Mouse (Mus musculus): Measurements from ENCODE around the gene Dapk2.
A peak's percentile ranks its signal among the peaks of the same experiment; 100 is the strongest.
"Not testable (repeated sequence)": the region's sequence is repeated elsewhere in the genome, so short reads cannot be mapped to it uniquely, and the experiment has no call there.

The Dapk2 gene

DNA sequence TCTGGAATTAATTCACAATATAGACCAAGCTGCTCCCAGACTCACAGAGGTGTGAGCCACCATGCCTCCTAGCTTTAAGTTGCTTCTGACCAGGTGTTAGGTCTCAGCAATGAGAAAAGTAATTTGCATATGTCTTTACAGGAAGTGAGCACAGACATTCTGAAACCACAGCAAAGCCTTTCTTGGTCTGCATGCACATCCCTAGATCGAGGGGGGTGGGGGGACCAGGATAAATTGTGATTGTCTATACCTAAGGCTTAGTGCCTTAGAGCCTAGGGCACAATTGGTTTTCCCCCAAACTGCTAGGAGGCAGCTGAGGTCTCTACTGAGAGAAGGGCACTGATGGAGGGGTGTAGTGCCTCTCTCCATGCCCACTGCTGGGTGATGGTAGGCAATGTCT lies 122.5 kb downstream of the Dapk2 start:
- DNase-seq: no peak

DNA sequence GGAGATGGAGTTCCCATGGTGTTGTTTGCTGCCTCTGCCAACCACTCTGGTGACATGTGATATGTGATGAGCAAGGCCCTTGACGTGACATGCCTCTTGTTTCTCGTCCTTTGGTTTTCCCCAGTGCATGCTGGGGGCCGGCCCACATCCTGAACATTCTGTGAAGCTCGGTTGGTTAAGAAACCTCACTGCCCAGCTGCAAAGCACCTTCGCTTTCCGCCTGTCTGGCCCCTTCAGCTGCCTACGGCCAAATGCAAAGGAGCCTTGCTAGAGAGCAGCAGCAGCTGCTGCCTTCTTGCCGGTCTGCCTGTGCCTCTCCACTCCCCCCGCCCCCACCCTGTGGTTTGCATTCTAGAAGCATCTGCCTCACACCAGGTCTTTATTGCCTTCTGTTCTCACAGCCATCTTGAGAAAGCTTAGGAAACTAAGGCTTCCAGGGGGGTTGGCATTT lies 123.5 kb downstream of the Dapk2 start:
- DNase-seq: no peak

DNA sequence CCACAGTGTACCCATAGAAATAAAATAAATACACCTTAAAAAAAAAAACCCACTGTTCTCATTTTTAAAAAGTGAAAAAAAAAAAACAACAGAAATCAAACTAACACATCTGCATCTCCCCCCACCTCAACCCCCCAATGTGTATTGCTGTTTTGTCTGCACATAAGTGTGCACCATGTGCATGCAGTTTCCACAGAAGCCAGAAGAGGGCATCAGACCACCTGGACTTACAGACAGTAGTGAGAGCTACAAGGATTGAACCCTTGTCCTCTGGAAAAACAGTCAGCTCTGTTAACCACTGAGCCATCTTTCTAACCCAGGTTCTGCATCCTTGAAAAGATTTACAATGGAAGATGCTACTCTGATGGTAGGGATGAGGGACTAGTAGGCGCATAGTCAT lies 124.6 kb downstream of the Dapk2 start:
- no peak for DNase-seq

DNA sequence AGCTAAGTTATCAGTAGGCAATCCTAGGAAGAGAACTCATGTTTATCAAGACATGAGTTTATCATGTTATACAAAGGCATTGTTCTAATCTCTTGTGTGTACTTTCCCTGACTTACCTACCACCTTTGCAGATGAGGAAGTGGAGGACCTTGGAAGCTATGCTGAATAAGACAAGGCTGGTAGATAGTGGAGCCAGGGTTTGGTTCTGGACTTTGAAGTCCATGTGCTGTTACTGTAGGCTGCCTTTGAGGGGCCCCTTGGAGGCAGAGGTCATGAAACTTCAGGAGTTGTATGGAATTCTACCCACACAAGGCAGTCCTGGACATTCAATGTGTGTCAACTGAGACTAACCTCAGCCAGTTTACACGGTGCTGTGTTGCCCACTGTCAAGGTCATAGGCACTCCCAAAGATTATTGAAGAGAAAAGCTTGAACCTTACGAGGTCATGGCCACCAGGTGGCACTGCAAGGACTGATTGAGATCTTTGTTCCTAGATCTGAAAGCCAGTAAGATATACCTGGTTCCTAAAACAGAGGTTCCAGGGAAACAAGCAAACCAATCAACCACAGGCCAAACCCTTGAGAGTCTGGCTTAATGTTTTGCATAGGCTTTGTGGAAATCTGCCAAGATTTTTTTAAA lies 125.7 kb downstream of the Dapk2 start:
- DNase-seq: peak; percentile 77

DNA sequence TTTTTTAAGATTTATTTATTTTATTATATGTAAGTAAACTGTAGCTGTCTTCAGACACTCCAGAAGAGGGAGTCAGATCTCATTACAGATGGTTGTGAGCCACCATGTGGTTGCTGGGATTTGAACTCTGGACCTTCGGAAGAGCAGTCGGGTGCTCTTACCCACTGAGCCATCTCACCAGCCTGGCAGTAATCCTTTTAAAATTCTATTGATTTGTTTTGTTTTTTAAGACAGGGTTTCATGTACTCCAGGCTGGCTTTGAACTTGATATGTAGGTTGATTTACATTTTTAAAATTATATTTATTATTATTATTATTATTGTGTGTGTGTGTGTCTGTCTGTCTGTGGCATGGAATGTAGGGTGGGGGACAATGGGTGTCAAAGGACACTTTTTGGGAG lies 127.2 kb downstream of the Dapk2 start:
- not testable (repeated sequence) for DNase-seq

DNA sequence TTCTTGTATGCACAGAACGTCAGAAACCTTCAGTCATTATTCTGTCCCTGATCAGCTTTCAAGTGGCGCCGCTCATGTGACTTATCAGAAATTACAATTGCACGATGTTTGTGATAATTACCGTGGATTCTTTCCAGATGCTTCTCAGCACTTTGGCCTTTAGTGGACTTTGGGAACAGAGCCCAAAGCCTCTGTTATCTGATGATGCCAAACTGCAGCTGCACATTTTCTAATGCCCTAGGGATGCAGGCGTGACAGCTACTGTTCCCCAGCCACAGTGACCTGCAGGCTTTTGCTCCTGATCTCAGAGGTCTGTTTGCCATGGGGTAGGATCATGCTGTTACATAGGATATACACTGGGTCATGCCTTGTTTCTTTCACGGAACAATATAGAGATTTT lies 127.9 kb downstream of the Dapk2 start:
- DNase-seq: no peak

DNA sequence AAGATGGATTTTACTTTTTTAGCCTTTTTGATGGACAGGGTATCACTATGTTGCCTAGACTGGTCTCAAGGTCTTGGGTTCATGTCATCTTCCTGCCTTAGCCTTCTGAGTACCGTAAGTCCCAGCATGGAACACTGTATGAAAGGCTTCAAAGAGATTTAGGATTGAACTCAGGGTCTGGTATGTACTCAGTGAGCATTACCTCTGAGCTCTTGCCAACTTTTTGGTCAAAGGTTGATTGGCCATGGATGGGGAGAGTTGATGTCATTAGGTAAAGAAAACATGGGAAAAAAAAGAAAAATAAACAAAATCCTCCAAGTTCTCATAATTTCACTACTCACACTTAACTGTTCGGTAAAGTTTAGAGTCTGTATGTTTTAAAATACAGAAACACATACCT lies 132.7 kb downstream of the Dapk2 start:
- no peak for DNase-seq

DNA sequence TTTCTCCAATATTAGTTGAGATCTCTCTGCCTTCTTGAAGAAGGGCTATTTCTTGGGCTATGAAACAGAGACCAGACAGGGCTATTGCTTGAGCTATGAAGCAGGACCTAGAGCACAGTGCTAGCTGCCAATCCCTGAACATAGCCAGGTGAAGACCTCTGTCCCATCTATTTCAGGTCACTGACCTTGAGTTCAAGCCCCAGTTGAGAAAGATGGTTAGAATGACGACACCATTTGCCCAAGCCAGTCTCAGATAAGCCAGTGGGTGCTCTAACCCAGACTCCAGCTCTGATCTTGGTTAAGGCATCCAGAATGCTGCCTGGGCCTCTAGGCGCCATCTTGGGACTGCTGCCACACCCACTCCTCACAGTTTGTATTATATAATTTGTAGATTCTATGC lies 135.3 kb downstream of the Dapk2 start:
- DNase-seq: no peak

DNA sequence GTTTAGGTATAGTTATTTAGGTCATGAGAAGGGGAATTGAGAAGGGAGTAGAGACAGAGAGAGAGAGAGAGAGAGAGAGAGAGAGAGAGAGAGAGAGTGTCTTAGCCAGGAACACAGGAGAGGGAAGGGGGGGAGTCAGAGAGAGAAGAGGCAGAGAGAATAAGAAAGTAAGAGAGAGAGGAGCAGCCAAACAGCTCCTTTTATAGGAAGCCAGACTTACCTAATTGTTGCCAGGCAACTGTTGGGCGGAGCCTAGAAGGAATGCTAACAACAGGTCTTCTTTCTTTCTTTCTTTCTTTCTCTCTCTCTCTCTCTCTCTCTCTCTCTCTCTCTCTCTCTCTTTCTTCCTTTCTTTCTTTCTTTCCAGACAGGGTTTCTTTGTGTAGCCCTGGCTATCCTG lies 136.2 kb downstream of the Dapk2 start:
- DNase-seq: no peak

DNA sequence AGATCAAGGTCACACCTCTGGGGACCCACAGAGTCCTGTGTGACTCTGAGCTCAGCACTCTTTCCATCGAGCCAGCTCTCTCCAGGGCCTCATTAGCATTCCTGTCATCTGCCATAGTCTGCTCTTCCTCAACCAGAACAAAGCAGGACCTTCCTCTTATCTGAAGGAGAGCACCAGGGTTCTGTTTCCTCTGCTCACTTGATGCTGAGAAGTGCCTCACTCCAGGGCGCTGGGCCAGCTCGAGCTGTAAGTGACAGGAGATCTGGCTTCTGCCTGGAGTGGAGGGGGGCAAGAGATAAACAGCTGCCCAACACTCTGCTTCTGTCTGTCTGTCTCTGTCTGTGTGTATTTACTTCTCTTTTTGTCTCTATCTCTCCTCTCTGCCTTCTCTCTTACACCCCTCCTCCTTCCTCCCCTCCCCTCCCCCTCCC lies 137.0 kb downstream of the Dapk2 start:
- DNase-seq: no peak

DNA sequence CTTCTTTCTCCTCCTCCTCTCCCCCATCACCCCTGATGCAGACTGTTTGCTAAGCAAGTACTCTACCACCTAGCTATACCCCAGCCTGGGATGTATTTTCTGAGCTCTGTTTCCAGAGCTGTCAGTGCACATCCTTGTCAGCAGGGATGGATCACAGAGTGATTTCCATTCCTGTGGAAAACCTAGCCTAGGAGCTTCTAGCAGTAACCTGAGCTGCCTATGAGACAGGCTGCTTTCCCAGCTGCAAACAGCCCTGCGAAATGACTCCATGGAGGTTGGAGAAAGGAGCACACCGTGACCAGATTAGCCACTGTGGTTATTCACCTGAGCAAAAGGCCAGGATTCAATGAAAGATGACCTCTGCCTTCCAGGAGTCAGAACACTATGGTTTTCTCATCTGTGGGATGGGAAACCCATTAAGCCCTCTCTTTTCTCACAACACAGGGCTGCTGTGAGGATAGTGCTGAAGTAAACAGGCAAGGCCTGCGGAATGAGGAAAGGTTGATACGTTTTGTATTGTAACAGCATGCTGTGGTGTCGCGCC lies 137.6 kb downstream of the Dapk2 start:
- DNase-seq: no peak

DNA sequence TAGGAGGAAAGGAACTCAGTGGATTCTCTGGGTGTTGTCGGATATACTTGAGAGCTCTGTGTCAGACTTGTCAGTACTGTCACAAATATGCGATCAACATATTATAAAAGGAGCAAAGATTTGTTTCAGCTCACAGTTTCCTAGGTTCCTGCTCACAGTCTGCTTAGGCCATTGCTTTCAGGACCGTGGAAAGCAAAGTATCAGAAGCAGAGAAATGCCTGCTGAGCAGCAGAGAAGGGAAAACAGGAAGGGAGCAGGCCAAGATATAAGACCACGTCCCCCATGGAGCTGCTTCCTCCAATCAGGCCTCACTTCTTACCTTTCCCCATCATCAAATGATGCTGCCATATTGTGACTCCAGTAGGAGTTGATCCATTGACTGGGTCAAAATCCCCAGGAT lies 140.8 kb downstream of the Dapk2 start:
- no peak for DNase-seq

DNA sequence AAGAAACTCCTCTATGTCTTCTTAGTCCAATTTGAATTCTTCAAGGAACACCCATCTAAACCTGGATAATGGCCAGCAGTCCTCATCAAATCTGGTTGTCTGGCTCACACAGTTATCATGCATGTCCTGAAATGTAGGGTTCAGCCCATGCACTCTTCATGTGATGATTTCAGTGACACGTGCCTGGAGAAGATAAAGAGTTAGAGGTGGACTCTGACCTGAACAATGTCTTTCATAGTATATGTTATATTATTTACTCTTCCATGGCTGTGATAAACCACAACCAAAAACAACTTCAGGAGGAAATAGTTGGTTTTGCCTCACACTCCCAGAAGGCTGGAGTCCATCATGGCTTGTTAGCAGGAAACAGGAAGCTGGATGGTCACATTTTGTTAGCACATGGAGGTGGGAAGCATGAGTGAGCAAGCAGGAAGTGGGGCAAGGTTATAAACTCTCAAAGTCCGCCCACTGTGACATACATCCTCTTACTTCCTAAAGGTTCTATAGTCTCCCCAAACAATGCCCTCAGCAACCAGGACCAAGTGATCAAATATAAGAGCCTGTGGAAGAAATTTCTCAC lies 142.5 kb downstream of the Dapk2 start:
- no peak for DNase-seq

DNA sequence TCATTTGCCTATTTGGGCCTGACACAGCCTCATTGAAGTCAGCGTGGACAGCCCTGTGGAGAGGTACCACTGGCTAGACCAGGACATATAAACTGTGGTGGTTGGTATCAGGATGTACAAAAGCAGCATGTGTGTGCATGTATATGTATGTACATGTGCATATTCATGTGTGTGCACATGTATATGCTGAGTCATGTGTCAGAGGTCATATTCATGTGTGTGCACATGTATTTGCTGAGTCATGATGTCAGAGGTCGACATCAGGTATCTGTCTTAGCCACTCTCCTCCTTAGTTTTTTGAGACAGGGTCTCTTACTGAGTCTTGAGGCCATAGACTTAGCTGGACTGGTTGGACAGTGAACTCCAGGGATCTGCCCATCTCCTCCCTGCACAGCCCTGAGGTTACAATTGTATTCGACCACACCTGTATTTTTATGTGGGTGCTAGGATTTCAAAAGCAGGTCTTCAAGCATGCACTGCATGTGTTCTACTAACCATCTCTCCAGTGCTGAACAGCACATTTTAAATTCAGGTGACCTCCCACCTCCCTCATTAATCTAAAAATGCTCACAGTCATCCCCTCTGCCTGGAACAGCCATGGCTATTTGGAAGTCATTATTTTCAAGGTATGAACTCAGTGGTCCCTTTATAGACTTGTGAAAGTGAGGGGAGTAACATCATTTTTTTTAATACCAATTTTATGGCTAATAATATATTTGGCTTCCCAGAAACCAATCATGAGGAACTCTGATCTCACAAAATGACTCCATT lies 146.5 kb downstream of the Dapk2 start:
- no peak for DNase-seq

DNA sequence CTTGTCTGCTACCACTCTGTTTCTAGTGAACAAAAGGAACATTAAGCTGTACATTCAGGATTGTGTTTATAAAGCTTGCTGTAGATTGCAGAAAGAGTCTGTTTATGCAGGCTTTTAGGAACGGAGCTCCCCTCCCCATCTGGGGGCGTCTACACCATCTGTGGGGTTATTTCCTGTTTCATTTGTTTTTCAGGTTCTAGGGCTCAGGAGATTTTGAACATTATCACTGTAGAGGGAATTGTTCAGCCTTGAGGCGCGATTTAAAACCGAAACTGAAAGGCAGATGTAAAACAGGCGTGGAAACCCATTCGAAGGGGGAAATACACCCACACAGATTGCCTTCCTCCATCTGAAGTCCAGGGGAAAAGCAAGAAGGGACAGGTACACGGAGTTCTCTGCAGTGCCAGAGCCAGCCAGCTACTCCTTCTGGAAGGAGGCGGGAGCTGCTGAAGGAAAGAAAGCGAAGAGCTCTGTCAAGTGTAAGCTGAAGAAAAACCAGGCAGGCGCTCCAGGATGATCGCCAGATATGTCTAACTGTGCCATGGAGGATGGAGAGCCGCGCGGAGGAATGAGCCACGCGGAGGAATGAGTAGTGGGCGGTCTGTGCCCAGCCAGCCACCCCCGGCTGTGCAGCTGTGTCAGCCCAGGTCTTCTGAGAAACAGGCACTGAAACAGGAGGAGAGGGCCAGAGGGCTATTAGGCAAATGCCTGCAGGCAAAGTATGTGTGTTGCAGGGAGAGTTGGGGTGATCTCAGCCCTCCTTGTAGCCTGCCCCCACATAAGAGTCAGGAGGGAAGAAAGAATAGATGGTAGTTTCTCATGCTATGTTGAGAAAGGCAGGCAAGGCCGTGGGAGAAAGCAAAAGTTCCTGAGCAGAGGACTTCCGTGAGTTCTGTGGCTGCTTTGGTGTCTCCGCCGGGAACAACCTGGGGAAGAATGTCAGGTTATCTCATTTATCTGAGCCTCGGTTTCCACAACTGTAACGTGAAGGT lies 147.4 kb downstream of the Dapk2 start:
- peak; percentile 74 for DNase-seq

DNA sequence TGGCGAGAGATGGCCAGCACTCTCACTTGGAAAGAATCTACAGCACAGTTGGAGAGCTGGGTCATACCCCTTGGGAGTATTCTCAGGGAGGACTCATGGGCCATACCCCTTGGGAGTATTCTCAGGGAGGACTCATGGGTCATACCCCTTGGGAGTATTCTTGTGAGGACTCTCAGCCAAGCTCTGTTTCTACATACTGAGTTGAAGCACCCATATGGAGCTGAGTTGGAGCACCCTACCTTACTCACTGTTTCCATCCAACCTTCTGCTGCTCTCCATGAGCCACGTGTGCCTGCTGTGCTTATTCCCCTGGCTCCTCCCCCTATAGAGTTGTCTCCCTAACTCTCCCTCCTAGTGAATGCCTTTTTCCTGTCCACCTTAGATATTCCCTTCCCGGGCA lies 148.4 kb downstream of the Dapk2 start:
- DNase-seq: no peak

DNA sequence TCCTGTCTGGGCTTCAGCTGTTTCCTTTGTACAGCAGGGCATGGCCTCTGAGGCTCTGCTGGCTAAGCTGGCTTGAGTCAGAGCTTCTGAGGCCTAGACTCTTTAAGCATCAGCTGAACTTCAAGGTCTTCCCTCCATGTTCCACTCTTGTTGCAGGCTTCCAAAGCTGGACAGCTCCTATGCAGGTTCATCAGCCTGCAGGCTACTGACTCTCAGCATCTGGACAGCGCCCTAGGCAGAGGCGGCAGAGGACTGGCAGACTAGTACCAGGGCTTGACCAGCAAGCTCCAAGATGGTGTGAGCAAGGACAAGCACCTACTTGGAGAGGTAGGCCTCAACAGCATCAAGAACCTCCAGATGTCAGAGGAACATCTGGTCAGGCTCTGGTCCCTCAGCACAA lies 149.3 kb downstream of the Dapk2 start:
- DNase-seq: no peak

DNA sequence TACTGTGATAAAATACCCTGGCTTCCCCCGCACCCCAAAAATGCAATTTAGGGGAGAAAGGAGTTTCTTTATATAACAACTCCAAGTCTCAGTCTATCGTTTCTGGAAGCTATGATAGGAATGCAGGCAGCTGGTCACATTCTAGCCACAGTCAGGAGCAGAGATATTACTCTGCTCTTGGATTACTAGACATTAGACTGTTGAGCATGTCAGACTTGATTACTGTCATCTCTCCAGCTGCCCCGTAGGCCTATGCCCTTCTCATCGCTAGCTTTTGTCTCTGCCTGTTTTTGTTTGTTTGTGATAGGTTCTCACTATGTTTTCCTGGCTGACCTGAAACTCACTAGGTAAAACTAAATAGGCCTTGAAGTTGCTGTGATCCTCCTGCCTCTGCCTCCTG lies 150.7 kb downstream of the Dapk2 start:
- no peak for DNase-seq

DNA sequence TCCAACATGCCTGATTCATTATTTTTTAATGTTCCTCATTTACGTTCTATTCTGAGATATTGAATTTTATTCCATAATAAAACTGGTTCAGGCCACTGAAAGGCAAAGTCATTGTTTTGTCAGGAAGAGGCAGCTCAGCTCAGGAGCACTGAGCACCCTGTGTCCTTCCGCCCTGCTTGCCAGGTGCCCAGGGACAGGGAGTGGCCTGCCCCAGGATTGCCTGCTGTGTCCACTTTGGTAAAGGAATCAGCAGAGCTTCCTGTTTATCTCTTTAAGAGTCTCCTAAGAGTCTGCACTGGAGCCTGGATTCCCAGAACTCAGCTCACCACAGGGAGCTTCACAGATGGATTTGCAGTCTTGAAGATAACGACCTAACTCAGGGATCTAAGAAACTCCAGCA lies 153.4 kb downstream of the Dapk2 start:
- DNase-seq: no peak

DNA sequence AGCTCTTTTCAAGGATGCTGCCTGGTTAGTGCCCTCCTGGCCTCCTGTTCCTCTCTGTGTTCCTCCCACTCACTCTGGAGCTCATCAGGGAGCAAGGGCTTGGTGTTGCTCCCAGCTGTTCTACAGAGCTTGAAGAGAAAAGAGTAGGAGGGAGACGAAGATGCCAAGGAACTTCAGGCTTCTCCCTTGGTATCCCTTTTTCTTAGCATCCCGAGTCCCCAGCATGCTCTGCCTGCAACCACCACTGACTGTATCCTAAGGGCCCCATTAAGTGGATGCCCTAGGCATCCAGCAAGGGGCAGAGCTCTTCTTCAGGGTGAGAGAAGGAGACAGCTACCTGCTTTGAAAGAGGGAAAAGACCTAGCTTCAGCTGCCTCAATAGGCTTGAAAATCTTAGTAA lies 158.6 kb downstream of the Dapk2 start:
- no peak for DNase-seq
